Mouse (Mus musculus) neural tube, embryonic 15.5 days (tissue): Measurements from ENCODE around the gene Kcnh1. TPM values are rescaled to one million over a fixed set of nuclear protein-coding genes. Genes with fewer than 3 reads are reported as not detected.

Experiments used
- ATAC-seq: fragments of 200-750 bp; cut with Nextera tagmentation; 2 replicates; pipeline ENCODE4 v1.8.0; 2017; ENCODE audit warnings: mild to moderate bottlenecking, moderate TSS enrichment, moderate library complexity; ENCODE audit not compliant: low FRiP score
- H3K27ac ChIP-seq: fragments of 300-500 bp; sonication (generic); replicated peaks from 2 replicates; pipeline ENCODE4 v1.5.1; 2015; ENCODE audit warnings: mild to moderate bottlenecking, inconsistent platforms
- H3K27me3 ChIP-seq: fragments of 300-500 bp; sonication (generic); replicated peaks from 2 replicates; pipeline ENCODE4 v1.6.1; 2015; ENCODE audit warnings: inconsistent platforms
- H3K36me3 ChIP-seq: fragments of 300-500 bp; sonication (generic); 2 replicates; pipeline ENCODE4 v1.6.1; 2015; ENCODE audit warnings: inconsistent platforms
- H3K4me1 ChIP-seq: fragments of 300-500 bp; sonication (generic); 2 replicates; pipeline ENCODE4 v1.6.1; 2015; ENCODE audit warnings: inconsistent platforms
- H3K4me2 ChIP-seq: fragments of 300-500 bp; sonication (generic); 2 replicates; pipeline ENCODE4 v1.6.1; 2015; ENCODE audit warnings: inconsistent platforms, mild to moderate bottlenecking, moderate library complexity
- H3K4me3 ChIP-seq: fragments of 300-500 bp; sonication (generic); replicated peaks from 2 replicates; pipeline ENCODE4 v1.5.1; 2015; ENCODE audit warnings: mild to moderate bottlenecking, inconsistent platforms
- H3K9ac ChIP-seq: fragments of 300-500 bp; sonication (generic); replicated peaks from 2 replicates; pipeline ENCODE4 v1.6.1; 2015; ENCODE audit warnings: mild to moderate bottlenecking, inconsistent platforms
- H3K9me3 ChIP-seq: fragments of 300-500 bp; sonication (generic); replicated peaks from 2 replicates; pipeline ENCODE4 v1.6.1; 2016; ENCODE audit warnings: inconsistent platforms
- whole genome bisulfite sequencing: fragments of 180-500 bp; shearing (Covaris S2); methylation state at CpG from one replicate; pipeline ENCODE4 v1.1.7; 2015; ENCODE audit warnings: mixed read lengths; 5-methylcytosine and 5-hydroxymethylcytosine counted together
- polyA plus RNA-seq: library from polyadenylated mRNA; unstranded; fragments of >200 nt; fragmentation: Nextera tagmentation; extraction: Ambion mirVana; gene quantifications from 2 replicates; pipeline ENCODE4 v1.2.1, GENCODE M21; 2015

Kcnh1 gene
- polyA plus RNA-seq, 1 experiment from 2014 or later: 4.6 TPM

DNA sequence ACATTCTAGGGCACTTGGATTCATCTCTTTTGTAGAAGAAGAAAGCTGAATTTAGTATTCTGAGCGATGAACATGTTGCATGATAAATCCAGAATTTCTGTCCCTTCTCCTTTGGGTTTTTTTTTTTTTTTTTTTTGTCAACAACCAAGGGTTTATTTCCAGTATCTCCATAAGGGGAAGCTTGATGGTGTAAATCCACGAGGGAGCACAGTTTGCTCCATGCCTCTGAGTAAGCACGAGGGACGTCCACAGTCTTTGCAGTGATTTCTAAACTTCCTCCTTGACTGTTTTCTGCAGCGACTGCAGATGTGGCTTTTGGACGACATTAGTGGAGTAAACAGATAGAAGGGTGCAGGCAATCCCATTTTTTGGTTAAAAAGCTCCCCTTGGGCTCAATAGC lies 140.6 kb downstream of the Kcnh1 start:
- WGBS: 87% methylated on average over 6 of the region's 6 CpGs
- no peaks in the 10 kb centered on the region for H3K27me3 ChIP-seq
- no peak for ATAC-seq

GRCm38 (mm10) chr1:192336029-192336428 lies 145.5 kb downstream of the Kcnh1 start:
- H3K4me1 ChIP-seq: 0 out of 2 replicates have a peak, but pooled peaks cover 3% of the 10 kb centered on the region
- no peaks in the 10 kb centered on the region for H3K27me3 ChIP-seq
- 94% methylated on average over 5 of the region's 5 CpGs for WGBS
- no peak overlapping the region for H3K4me3 ChIP-seq
- no peak for ATAC-seq
- H3K4me2 ChIP-seq: no peak overlapping the region
- no peaks in the 10 kb centered on the region for H3K9me3 ChIP-seq
- H3K27ac ChIP-seq: no peak overlapping the region
- H3K36me3 ChIP-seq: no peaks in the 10 kb centered on the region
- H3K9ac ChIP-seq: no peak overlapping the region

More for the DNA sequence above, 140.6 kb downstream of the Kcnh1 start:
- Histone ChIP-seq H3K27ac (no peak overlapping the region), H3K9me3 (no peaks in the 10 kb centered on the region), H3K4me2 (no peak overlapping the region), H3K4me1 (no peaks in the 10 kb centered on the region), H3K4me3 (no peak overlapping the region), H3K9ac (no peak overlapping the region), H3K36me3 (no peaks in the 10 kb centered on the region)

GRCm38 (mm10) chr1:192339361-192340077 lies 148.9 kb downstream of the Kcnh1 start:
- no peak overlapping the region for H3K4me3 ChIP-seq
- 73% methylated on average over 9 of the region's 9 CpGs for WGBS
- H3K27me3 ChIP-seq: no peaks in the 10 kb centered on the region
- ATAC-seq: no peak
- H3K4me2 ChIP-seq: no peak overlapping the region
- no peak overlapping the region for H3K9ac ChIP-seq
- H3K4me1 ChIP-seq: 0 out of 2 replicates have a peak, but pooled peaks cover 3% of the 10 kb centered on the region
- no peak overlapping the region for H3K27ac ChIP-seq
- no peaks in the 10 kb centered on the region for H3K36me3 ChIP-seq
- H3K9me3 ChIP-seq: no peaks in the 10 kb centered on the region

- Histone ChIP-seq H3K4me3 (no peak overlapping the region), H3K27me3 (no peaks in the 10 kb centered on the region), H3K9ac (no peak overlapping the region), H3K9me3 (no peaks in the 10 kb centered on the region), H3K27ac (no peak overlapping the region), H3K4me1 (0 out of 2 replicates have a peak, but pooled peaks cover 5% of the 10 kb centered on the region), H3K36me3 (no peaks in the 10 kb centered on the region), H3K4me2 (no peak overlapping the region)
- 79% methylated on average over 4 of the region's 4 CpGs for WGBS
- no peak for ATAC-seq
Observed at GRCm38 (mm10) chr1:192341774-192342173, 151.2 kb downstream of the Kcnh1 start.

GRCm38 (mm10) chr1:192343996-192344395 lies 153.4 kb downstream of the Kcnh1 start:
- whole genome bisulfite sequencing: 89% methylated on average over 4 of the region's 4 CpGs
- Histone ChIP-seq H3K27me3 (no peaks in the 10 kb centered on the region), H3K9me3 (no peaks in the 10 kb centered on the region), H3K4me2 (no peak overlapping the region), H3K27ac (no peak overlapping the region), H3K9ac (no peak overlapping the region), H3K4me3 (no peak overlapping the region), H3K36me3 (no peaks in the 10 kb centered on the region), H3K4me1 (0 out of 2 replicates have a peak, but pooled peaks cover 7% of the 10 kb centered on the region)
- ATAC-seq: no peak

GRCm38 (mm10) chr1:192347327-192347726 lies 156.8 kb downstream of the Kcnh1 start:
- Histone ChIP-seq H3K4me2 (no peak overlapping the region), H3K9ac (no peak overlapping the region), H3K9me3 (no peaks in the 10 kb centered on the region), H3K27me3 (no peaks in the 10 kb centered on the region), H3K36me3 (no peaks in the 10 kb centered on the region), H3K4me1 (0 out of 2 replicates have a peak, but pooled peaks cover 4% of the 10 kb centered on the region), H3K4me3 (no peak overlapping the region), H3K27ac (no peak overlapping the region)
- WGBS: 73% methylated on average over 5 of the region's 5 CpGs
- ATAC-seq: no peak

DNA sequence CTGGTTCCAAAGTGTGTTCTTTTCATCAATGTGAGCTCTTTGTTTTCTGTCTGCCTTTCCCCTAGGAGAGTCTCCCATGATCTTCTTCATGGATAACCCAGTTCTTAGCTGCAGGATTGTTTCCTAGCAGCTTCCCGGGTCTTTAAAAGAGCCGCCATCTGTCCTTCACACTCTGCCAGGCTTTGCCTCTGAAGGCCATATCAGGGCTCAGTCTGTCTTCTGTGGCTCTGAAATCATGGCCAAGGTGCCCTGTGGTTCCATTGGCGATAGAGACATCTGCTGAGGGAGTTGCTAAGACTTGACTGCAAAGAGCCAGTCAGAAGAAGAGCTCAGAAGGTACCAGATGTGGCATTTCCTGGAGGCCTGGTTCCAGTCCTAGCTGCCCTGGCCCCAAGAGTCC lies 165.7 kb downstream of the Kcnh1 start:
- no peaks in the 10 kb centered on the region for H3K36me3 ChIP-seq
- 86% methylated on average over 3 of the region's 3 CpGs for WGBS
- no peak overlapping the region for H3K4me3 ChIP-seq
- no peak overlapping the region for H3K4me2 ChIP-seq
- H3K9ac ChIP-seq: no peak overlapping the region
- H3K4me1 ChIP-seq: no peaks in the 10 kb centered on the region
- no peaks in the 10 kb centered on the region for H3K27me3 ChIP-seq
- no peak for ATAC-seq
- no peak overlapping the region for H3K27ac ChIP-seq
- no peaks in the 10 kb centered on the region for H3K9me3 ChIP-seq

GRCm38 (mm10) chr1:192359212-192359611 lies 168.6 kb downstream of the Kcnh1 start:
- Histone ChIP-seq H3K9ac (no peak overlapping the region), H3K4me3 (no peak overlapping the region), H3K27ac (no peak overlapping the region), H3K4me1 (no peaks in the 10 kb centered on the region), H3K4me2 (no peak overlapping the region), H3K27me3 (no peaks in the 10 kb centered on the region), H3K36me3 (no peaks in the 10 kb centered on the region), H3K9me3 (no peaks in the 10 kb centered on the region)
- 89% methylated on average over 2 of the region's 2 CpGs for WGBS
- ATAC-seq: no peak

GRCm38 (mm10) chr1:192368336-192368735 lies 177.8 kb downstream of the Kcnh1 start:
- Histone ChIP-seq H3K9me3 (no peaks in the 10 kb centered on the region), H3K27me3 (no peaks in the 10 kb centered on the region), H3K27ac (0 out of 2 replicates have a peak overlapping the region, but pooled peaks have one; percentile 18), H3K4me1 (peaks cover 7% of the 10 kb centered on the region; the same call in 1 of the 2 replicates), H3K4me2 (no peak overlapping the region), H3K9ac (no peak overlapping the region), H3K36me3 (no peaks in the 10 kb centered on the region), H3K4me3 (no peak overlapping the region)
- 52% methylated on average over 5 of the region's 5 CpGs for WGBS
- ATAC-seq: no peak

DNA sequence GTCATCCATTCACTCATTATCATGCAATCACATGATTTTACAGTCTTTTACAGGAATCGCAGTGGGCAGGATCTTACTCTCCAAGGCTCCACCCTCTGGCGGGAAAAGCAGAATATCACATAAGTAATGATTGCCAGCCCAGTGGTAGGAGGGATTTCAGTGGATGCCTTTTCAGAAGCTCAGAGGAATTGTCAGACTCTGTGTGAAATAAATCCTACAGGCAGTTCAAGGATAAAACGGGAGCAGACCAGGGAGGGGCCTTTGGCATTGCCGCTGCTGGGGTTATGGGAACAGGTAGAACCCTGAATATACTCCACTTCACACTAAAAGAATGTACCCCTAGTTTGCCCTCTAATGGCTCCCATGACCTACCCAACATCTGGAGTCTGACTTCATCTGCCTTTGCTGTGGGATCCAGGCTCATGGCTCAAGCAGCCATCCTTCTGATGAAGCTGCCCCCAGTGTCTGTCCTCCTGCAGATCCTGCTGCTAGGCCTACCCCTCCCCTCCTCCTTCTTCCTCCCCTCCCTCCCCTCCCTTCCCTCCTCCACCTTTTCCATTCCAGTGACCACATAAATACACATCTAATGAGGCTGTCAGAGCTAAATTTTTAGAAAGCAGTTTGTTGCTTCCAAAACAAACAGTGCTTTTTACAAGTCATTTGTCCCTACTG lies 181.5 kb downstream of the Kcnh1 start:
- no peak overlapping the region for H3K4me2 ChIP-seq
- H3K9ac ChIP-seq: no peak overlapping the region
- 0 out of 2 replicates have a peak overlapping the region, but pooled peaks have one; percentile 41 for H3K27ac ChIP-seq
- peaks cover 7% of the 10 kb centered on the region; the same call in 1 of the 2 replicates for H3K4me1 ChIP-seq
- ATAC-seq: 0 out of 2 replicates have a peak, but pooled peaks have one; percentile 5
- H3K36me3 ChIP-seq: no peaks in the 10 kb centered on the region
- WGBS: 84% methylated on average over 4 of the region's 4 CpGs
- H3K9me3 ChIP-seq: no peaks in the 10 kb centered on the region
- no peaks in the 10 kb centered on the region for H3K27me3 ChIP-seq
- H3K4me3 ChIP-seq: no peak overlapping the region

DNA sequence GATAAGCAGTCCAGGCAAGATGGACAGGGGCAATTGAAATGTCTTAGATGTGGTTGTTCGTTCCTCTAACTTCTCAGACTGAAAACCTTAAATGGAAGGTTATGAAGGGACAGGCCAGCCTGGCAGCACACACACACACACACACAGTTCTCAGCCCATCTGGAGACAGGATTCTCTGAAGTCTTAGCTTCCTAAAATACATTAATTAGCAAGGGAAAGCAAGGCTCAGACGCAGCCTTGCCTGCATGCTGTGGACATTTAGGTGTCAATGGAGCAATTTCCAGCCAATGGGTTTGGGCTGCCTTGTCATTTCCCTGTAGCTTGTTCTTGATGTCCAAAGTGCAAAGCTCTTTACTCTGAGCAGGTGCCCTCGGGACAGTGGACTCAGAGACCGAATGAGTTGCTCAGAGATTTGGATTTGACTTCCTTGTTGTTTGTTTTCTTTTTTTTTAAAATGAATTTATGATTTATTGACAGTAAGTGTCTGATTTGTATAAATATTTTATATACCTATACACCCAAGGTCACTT lies 188.0 kb downstream of the Kcnh1 start:
- Histone ChIP-seq H3K27ac (no peak overlapping the region), H3K4me2 (no peak overlapping the region), H3K36me3 (no peaks in the 10 kb centered on the region), H3K9ac (no peak overlapping the region), H3K4me1 (peaks cover 4% of the 10 kb centered on the region; the same call in 1 of the 2 replicates), H3K27me3 (no peaks in the 10 kb centered on the region), H3K9me3 (no peaks in the 10 kb centered on the region), H3K4me3 (no peak overlapping the region)
- WGBS: 87% methylated on average over 4 of the region's 4 CpGs
- no peak for ATAC-seq
